Mouse (Mus musculus) hindbrain, postnatal 0 days (tissue): Measurements from ENCODE around the gene Dctn2. TPM values are rescaled to one million over a fixed set of nuclear protein-coding genes. Genes with fewer than 3 reads are reported as not detected.
A peak's percentile ranks its signal among the peaks of the same experiment; 100 is the strongest.

Experiments
- ATAC-seq: fragments of 200-750 bp; cut with Nextera tagmentation; 2 replicates; pipeline ENCODE4 v1.8.0; 2017; ENCODE audit warnings: mild to moderate bottlenecking, moderate TSS enrichment, moderate library complexity
- DNase-seq: peaks from one replicate; pipeline ENCODE4 v3.0.0-alpha.2; 2015; ENCODE audit warnings: low spot score
- H3K27ac ChIP-seq: fragments of 300-500 bp; sonication (generic); 2 replicates; pipeline ENCODE4 v1.5.1; 2014; ENCODE audit warnings: mild to moderate bottlenecking
- H3K27me3 ChIP-seq: fragments of 300-500 bp; sonication (generic); 2 replicates; pipeline ENCODE4 v1.6.1; 2014; ENCODE audit warnings: low read length, mixed read lengths; ENCODE audit not compliant: insufficient read depth
- H3K36me3 ChIP-seq: fragments of 300-500 bp; sonication (generic); 2 replicates; pipeline ENCODE4 v1.6.1; 2014; ENCODE audit warnings: low read length, mixed read lengths; ENCODE audit not compliant: insufficient read depth
- H3K4me1 ChIP-seq: fragments of 300-500 bp; sonication (generic); 2 replicates; pipeline ENCODE4 v1.6.1; 2014; ENCODE audit warnings: antibody characterized with exemption, low read length, mixed read lengths; ENCODE audit not compliant: insufficient read depth
- H3K4me2 ChIP-seq: fragments of 300-500 bp; sonication (generic); 2 replicates; pipeline ENCODE4 v1.6.1; 2014; ENCODE audit warnings: low read depth, mild to moderate bottlenecking, low read length, moderate library complexity, mixed read lengths
- H3K4me3 ChIP-seq: fragments of 300-500 bp; sonication (generic); 2 replicates; pipeline ENCODE4 v1.5.1; 2014; ENCODE audit warnings: low read length
- H3K9ac ChIP-seq: fragments of 300-500 bp; sonication (generic); replicated peaks from 2 replicates; pipeline ENCODE4 v1.6.1; 2014; ENCODE audit warnings: mild to moderate bottlenecking, low read length, moderate library complexity, mixed read lengths
- H3K9me3 ChIP-seq: fragments of 300-500 bp; sonication (generic); 2 replicates; pipeline ENCODE4 v1.6.1; 2016; ENCODE audit warnings: low read length, mixed read lengths
- CTCF ChIP-seq: IDR thresholded peaks from 2 replicates; pipeline ENCODE4 v1.5.1; 2016; ENCODE audit warnings: antibody characterized with exemption, control low read depth, low read depth
- WGBS: fragments of 180-500 bp; shearing (Covaris S2); extraction: QIAGEN DNeasy Blood & Tissue Kit; methylation state at CpG from one replicate; pipeline ENCODE4 v1.1.7; 2014; 5-methylcytosine and 5-hydroxymethylcytosine counted together
- polyA plus RNA-seq: library from polyadenylated mRNA; unstranded; fragments of >200 nt; fragmentation: Nextera tagmentation; extraction: Ambion mirVana; gene quantifications from 2 replicates; pipeline ENCODE4 v1.2.1, GENCODE M21; 2015
- total RNA-seq: library from RNA; depleted of rRNA; stranded (reverse); fragments of >200 nt; gene quantifications from 2 replicates; pipeline ENCODE4 v1.2.3, GENCODE M21; 2014

Dctn2 gene
- total and polyA plus RNA-seq, 2 experiments from 2014 or later, result 314 to 323 TPM

DNA sequence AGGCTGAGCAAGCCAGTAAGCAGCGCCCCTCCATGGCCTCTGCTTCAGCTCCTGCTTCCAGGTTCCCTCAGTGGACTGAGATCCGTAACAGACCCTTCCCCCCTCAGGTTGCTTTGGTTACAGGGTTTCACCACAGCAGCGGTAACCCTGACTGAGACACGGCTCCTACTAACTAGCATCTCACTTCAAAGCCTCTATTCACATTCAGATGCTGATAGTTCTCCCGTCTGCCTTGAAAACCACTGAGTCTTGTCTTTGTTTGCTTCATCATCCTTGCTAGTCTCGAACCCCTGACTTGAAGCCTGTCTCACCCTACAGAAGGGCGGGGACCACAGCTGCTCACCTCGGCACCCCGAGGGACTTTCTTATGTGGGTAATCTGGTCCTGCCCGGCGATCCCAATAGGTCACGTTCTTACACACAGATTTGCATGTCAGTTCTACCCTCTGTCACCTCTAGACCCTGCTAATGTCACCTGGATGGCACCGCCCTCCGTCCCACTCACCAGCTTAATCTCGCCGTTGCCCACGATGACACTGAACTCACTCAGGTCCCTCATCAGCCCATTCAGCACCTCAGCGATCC, 27.8 kb upstream of the Dctn2 start:
- WGBS, result 69% methylated on average over 18 of the region's 18 CpGs
- H3K4me2 ChIP-seq, result no peak overlapping the region
- ATAC-seq (no peak), DNase-seq (no peak)
- TF ChIP-seq CTCF, result no peak
- no peaks in the 10 kb centered on the region for H3K27me3 ChIP-seq
- H3K9me3 ChIP-seq, result no peaks in the 10 kb centered on the region
- no peak overlapping the region for H3K4me3 ChIP-seq
- no peak overlapping the region for H3K9ac ChIP-seq
- H3K36me3 ChIP-seq, result peaks cover 67% of the 10 kb centered on the region
- H3K4me1 ChIP-seq, result no peaks in the 10 kb centered on the region
- no peak overlapping the region for H3K27ac ChIP-seq

- Histone ChIP-seq H3K36me3 (peaks cover 20% of the 10 kb centered on the region), H3K27ac (no peak overlapping the region), H3K4me1 (no peaks in the 10 kb centered on the region), H3K9ac (no peak overlapping the region), H3K4me2 (no peak overlapping the region), H3K27me3 (no peaks in the 10 kb centered on the region), H3K4me3 (no peak overlapping the region), H3K9me3 (no peaks in the 10 kb centered on the region)
- TF ChIP-seq CTCF, result no peak
- ATAC-seq (no peak), DNase-seq (no peak)
- WGBS, result 84% methylated on average over 5 of the region's 5 CpGs
Observed at GRCm38 (mm10) chr10:127250810-127251209, 15.4 kb upstream of the Dctn2 start.

DNA sequence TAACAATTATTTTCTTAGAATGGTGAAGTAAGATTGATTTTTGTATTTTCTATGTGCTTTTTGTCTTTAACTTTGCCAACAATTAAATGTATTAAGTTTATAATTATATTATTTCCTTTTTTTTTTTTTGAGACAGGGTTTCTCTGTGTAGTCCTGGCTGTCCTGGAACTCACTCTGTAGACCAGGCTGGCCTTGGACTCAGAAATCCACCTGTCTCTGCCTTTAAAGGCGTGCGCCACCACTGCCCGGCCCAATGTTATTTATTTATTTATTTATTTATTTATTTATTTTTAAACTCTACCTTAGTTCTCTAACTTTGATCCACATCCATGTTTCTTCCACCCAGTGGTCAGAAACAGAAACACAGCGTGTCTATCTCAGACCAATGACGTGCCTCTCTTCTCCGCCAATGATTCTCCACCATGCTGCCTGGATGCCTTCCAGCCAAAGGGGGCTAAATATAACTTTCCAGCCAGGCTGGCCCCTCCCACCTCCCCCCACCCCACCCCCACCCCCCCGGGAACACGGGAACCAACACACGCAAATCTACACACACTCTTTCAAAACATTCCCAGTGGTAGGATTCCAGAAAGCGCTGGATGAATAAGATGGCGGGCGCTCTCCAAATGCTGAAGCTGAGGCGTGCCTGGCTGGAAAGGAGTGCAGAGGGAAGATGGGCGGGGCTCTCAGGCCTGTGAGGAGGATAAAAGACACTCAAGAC, 10.4 kb upstream of the Dctn2 start:
- Histone ChIP-seq H3K4me3 (no peak overlapping the region), H3K27me3 (no peaks in the 10 kb centered on the region), H3K9me3 (no peaks in the 10 kb centered on the region), H3K4me2 (peak overlapping the region; percentile 33), H3K9ac (no peak overlapping the region), H3K4me1 (peaks cover 5% of the 10 kb centered on the region; the same call in 1 of the 2 replicates), H3K36me3 (0 out of 2 replicates have a peak, but pooled peaks cover 7% of the 10 kb centered on the region), H3K27ac (no peak overlapping the region)
- DNase-seq (peak; percentile 80), ATAC-seq (peak; percentile 81)
- 25% methylated on average over 14 of the region's 14 CpGs for WGBS
- peak; percentile 44 for TF ChIP-seq CTCF

DNA sequence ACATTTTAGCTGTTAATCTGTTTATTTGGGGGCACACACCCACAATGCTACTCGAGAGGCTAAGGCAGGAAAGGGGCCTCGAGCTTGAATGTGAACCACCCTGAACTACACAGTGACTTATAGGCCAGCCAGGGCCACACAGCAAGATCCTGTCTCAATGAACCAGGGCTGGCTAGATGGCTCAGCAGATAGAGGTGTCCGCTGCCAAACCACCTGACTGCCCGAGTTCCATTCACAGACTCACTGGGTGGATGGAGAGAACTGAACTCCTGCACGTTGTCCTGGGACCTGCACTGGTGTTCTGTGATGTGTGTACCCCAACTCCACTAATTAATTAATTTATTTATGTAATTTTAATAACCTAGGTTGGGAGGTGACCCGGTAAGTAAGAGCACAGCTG, 8.4 kb upstream of the Dctn2 start:
- Histone ChIP-seq H3K9ac (no peak overlapping the region), H3K4me3 (no peak overlapping the region), H3K27me3 (no peaks in the 10 kb centered on the region), H3K36me3 (0 out of 2 replicates have a peak, but pooled peaks cover 7% of the 10 kb centered on the region), H3K4me1 (peaks cover 9% of the 10 kb centered on the region; the same call in 1 of the 2 replicates), H3K9me3 (no peaks in the 10 kb centered on the region), H3K27ac (no peak overlapping the region), H3K4me2 (no peak overlapping the region)
- DNase-seq (no peak), ATAC-seq (no peak)
- no peak for TF ChIP-seq CTCF
- 82% methylated on average over 6 of the region's 6 CpGs for WGBS

- Histone ChIP-seq H3K9ac (no peak overlapping the region), H3K9me3 (no peaks in the 10 kb centered on the region), H3K4me1 (peaks cover 9% of the 10 kb centered on the region; the same call in 1 of the 2 replicates), H3K27me3 (no peaks in the 10 kb centered on the region), H3K27ac (no peak overlapping the region), H3K4me3 (no peak overlapping the region), H3K36me3 (0 out of 2 replicates have a peak, but pooled peaks cover 7% of the 10 kb centered on the region), H3K4me2 (peak overlapping the region; percentile 73)
- DNase-seq, result no peak
- no peak for ATAC-seq
- TF ChIP-seq CTCF, result no peak
- WGBS, result 72% methylated on average over 8 of the region's 8 CpGs
Observed at GRCm38 (mm10) chr10:127258489-127258888, 7.7 kb upstream of the Dctn2 start.

GRCm38 (mm10) chr10:127261706-127262547, 4.2 kb upstream of the Dctn2 start:
- Histone ChIP-seq H3K4me1 (peaks cover 14% of the 10 kb centered on the region; the same call in 1 of the 2 replicates), H3K27me3 (no peaks in the 10 kb centered on the region)
- peak; percentile 37 for DNase-seq

More at GRCm38 (mm10) chr10:127261706-127262547, 4.2 kb upstream of the Dctn2 start:
- no peak for ATAC-seq
- Histone ChIP-seq H3K27ac (peak overlapping the region; percentile 93), H3K9ac (peak overlapping the region; percentile 85), H3K9me3 (no peaks in the 10 kb centered on the region), H3K4me3 (peak overlapping the region; percentile 53), H3K36me3 (0 out of 2 replicates have a peak, but pooled peaks cover 4% of the 10 kb centered on the region), H3K4me2 (peak overlapping the region; percentile 73)
- WGBS, result 50% methylated on average over 15 of the region's 15 CpGs
- no peak for TF ChIP-seq CTCF
